Mouse (Mus musculus): ENCODE measurements at regions not wholly inside any gene's neighbourhood (a gene's known extent, or its start where the extent isn't known, plus 50 kb on each side); places are given as distances from the start of the nearest gene placed in this dataset.

DNA sequence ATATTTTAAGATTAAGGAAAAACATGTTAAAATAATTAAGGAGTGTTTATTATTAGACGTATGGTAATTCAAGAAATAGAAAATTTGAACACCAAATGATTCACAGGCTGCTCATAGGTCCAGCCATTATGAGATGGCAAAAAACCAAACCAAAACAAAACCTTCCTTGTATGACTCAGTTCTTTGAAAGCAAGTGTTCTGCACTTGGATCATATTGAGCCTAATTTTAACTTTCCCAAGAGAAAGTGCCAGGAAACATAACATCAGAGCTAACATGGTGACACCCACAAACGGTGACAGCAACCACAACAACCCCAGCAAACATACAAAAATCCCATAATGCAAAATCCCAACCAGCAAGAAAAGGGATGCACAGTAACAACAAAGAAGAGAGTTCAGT is 313.7 kb downstream of the Arl4a start:
- TF ChIP-seq POLR2A (IDR thresholded peaks at IDR 0.05; ENCODE audit: extremely low read depth, insufficient read depth, low read length), result no peak
- no peak for TF ChIP-seq CTCF (IDR thresholded peaks at IDR 0.05; ENCODE audit: low read depth, low read length)
